Mouse (Mus musculus) right cerebral cortex, adult 18-20 months (tissue): ENCODE measurements around the gene Snip1.

ENCODE experiments used
- DNase-seq: peaks from one replicate; pipeline ENCODE4 v3.0.0; 2022; ENCODE audit warnings: mixed read lengths

Gene Snip1

GRCm38 (mm10) chr4:125066490-125067370 lies at the start of gene Snip1:
Gene Snip1, plus strand, starts transcription at chr4:125066672.
- DNase-seq, result peak; percentile 96

- DNase-seq, result no peak
Observed at GRCm38 (mm10) chr4:125017431-125017830, 49.0 kb upstream of the Snip1 start.

- DNase-seq, result peak; percentile 14
Observed at GRCm38 (mm10) chr4:125020780-125021538, 45.5 kb upstream of the Snip1 start.

GRCm38 (mm10) chr4:125029891-125030614 lies 36.4 kb upstream of the Snip1 start:
- peak; percentile 94 for DNase-seq

- no peak for DNase-seq
Observed at GRCm38 (mm10) chr4:125034341-125034740, 32.1 kb upstream of the Snip1 start.

- no peak for DNase-seq
Observed at GRCm38 (mm10) chr4:125044454-125044853, 22.0 kb upstream of the Snip1 start.

GRCm38 (mm10) chr4:125055385-125055784 lies 11.1 kb upstream of the Snip1 start:
- peak; percentile 21 for DNase-seq

- no peak for DNase-seq
Observed at GRCm38 (mm10) chr4:125056476-125056875, 10.0 kb upstream of the Snip1 start.

- no peak for DNase-seq
Observed at GRCm38 (mm10) chr4:125057273-125057672, 9.2 kb upstream of the Snip1 start.

- no peak for DNase-seq
Observed at GRCm38 (mm10) chr4:125058033-125058432, 8.4 kb upstream of the Snip1 start.

- peak; percentile 40 for DNase-seq
Observed at GRCm38 (mm10) chr4:125059025-125059424, 7.4 kb upstream of the Snip1 start.

GRCm38 (mm10) chr4:125063829-125064228 lies 2.6 kb upstream of the Snip1 start:
- no peak for DNase-seq

- peak; percentile 40 for DNase-seq
Observed at GRCm38 (mm10) chr4:125065517-125066307, 760 bp upstream of the Snip1 start, which contains the start of gene Dnali1. Gene Dnali1, minus strand, starts transcription at chr4:125065703.

- no peak for DNase-seq
Observed at GRCm38 (mm10) chr4:125077700-125078099, 11.2 kb downstream of the Snip1 start.

- DNase-seq, result no peak
Observed at GRCm38 (mm10) chr4:125078698-125079097, 12.2 kb downstream of the Snip1 start.

GRCm38 (mm10) chr4:125084403-125085345 lies 18.2 kb downstream of the Snip1 start, which contains the start of gene Meaf6:
Gene Meaf6, plus strand, starts transcription at chr4:125085134.
- peak; percentile 93 for DNase-seq

- peak; percentile 81 for DNase-seq
Observed at GRCm38 (mm10) chr4:125085346-125085841, 18.9 kb downstream of the Snip1 start.

GRCm38 (mm10) chr4:125093031-125093430 lies 26.6 kb downstream of the Snip1 start:
- no peak for DNase-seq

- no peak for DNase-seq
Observed at GRCm38 (mm10) chr4:125096066-125096465, 29.6 kb downstream of the Snip1 start.

GRCm38 (mm10) chr4:125097412-125097811 lies 30.9 kb downstream of the Snip1 start:
- DNase-seq, result no peak

GRCm38 (mm10) chr4:125099458-125099857 lies 33.0 kb downstream of the Snip1 start:
- DNase-seq, result peak; percentile 73
